Mouse (Mus musculus): ENCODE data around the gene Taf1c.

Taf1c gene

GRCm38 (mm10) chr8:119623744-119624143 is 18.7 kb upstream of the Taf1c start:
- DNase-seq (ENCODE audit: extremely low read depth, insufficient read length, low spot score) = no peak

- no peak for DNase-seq (ENCODE audit: extremely low read depth, insufficient read length, low spot score)
Observed at GRCm38 (mm10) chr8:119623061-119623460, 18.0 kb upstream of the Taf1c start.

- no peak for DNase-seq (ENCODE audit: extremely low read depth, insufficient read length, low spot score)
Observed at GRCm38 (mm10) chr8:119622555-119622954, 17.5 kb upstream of the Taf1c start.

GRCm38 (mm10) chr8:119620848-119621465 is 15.9 kb upstream of the Taf1c start:
- DNase-seq (ENCODE audit: extremely low read depth, insufficient read length, low spot score) = no peak

GRCm38 (mm10) chr8:119620116-119620840 is 15.3 kb upstream of the Taf1c start:
- DNase-seq (ENCODE audit: extremely low read depth, insufficient read length, low spot score) = no peak

GRCm38 (mm10) chr8:119618887-119619286 is 13.9 kb upstream of the Taf1c start:
- no peak for DNase-seq (ENCODE audit: extremely low read depth, insufficient read length, low spot score)

- DNase-seq (ENCODE audit: extremely low read depth, insufficient read length, low spot score) = no peak
Observed at GRCm38 (mm10) chr8:119617586-119617985, 12.6 kb upstream of the Taf1c start.

- no peak for DNase-seq (ENCODE audit: extremely low read depth, insufficient read length, low spot score)
Observed at GRCm38 (mm10) chr8:119616811-119617210, 11.8 kb upstream of the Taf1c start.

GRCm38 (mm10) chr8:119616358-119616757 is 11.3 kb upstream of the Taf1c start:
- DNase-seq (ENCODE audit: extremely low read depth, insufficient read length, low spot score) = no peak

- DNase-seq (ENCODE audit: extremely low read depth, insufficient read length, low spot score) = no peak
Observed at GRCm38 (mm10) chr8:119615096-119615495, 10.1 kb upstream of the Taf1c start.

GRCm38 (mm10) chr8:119612471-119612870 is 7.4 kb upstream of the Taf1c start, which contains the start of gene Adad2:
Gene Adad2, plus strand, starts transcription at chr8:119612747.
- no peak for DNase-seq (ENCODE audit: extremely low read depth, insufficient read length, low spot score)

GRCm38 (mm10) chr8:119606224-119606623 is 1.2 kb upstream of the Taf1c start:
- peak; percentile 38 for DNase-seq (ENCODE audit: extremely low read depth, insufficient read length, low spot score)

- no peak for DNase-seq (ENCODE audit: extremely low read depth, insufficient read length, low spot score)
Observed at GRCm38 (mm10) chr8:119604398-119604803, 621 bp downstream of the Taf1c start.

GRCm38 (mm10) chr8:119603771-119604170 is 1.3 kb downstream of the Taf1c start:
- no peak for DNase-seq (ENCODE audit: extremely low read depth, insufficient read length, low spot score)

- DNase-seq (ENCODE audit: extremely low read depth, insufficient read length, low spot score) = no peak
Observed at GRCm38 (mm10) chr8:119591456-119591855, 13.6 kb downstream of the Taf1c start.

GRCm38 (mm10) chr8:119590348-119590747 is 14.7 kb downstream of the Taf1c start:
- DNase-seq (ENCODE audit: extremely low read depth, insufficient read length, low spot score) = no peak

GRCm38 (mm10) chr8:119588844-119589243 is 16.2 kb downstream of the Taf1c start:
- peak; percentile 41 for DNase-seq (ENCODE audit: extremely low read depth, insufficient read length, low spot score)

- DNase-seq (ENCODE audit: extremely low read depth, insufficient read length, low spot score) = no peak
Observed at GRCm38 (mm10) chr8:119588321-119588720, 16.7 kb downstream of the Taf1c start.

GRCm38 (mm10) chr8:119585901-119586300 is 19.1 kb downstream of the Taf1c start:
- no peak for DNase-seq (ENCODE audit: extremely low read depth, insufficient read length, low spot score)

- no peak for DNase-seq (ENCODE audit: extremely low read depth, insufficient read length, low spot score)
Observed at GRCm38 (mm10) chr8:119580441-119581161, 24.4 kb downstream of the Taf1c start.

GRCm38 (mm10) chr8:119579096-119579495 is 25.9 kb downstream of the Taf1c start:
- no peak for DNase-seq (ENCODE audit: extremely low read depth, insufficient read length, low spot score)

GRCm38 (mm10) chr8:119575366-119575726 is 29.7 kb downstream of the Taf1c start:
- no peak for DNase-seq (ENCODE audit: extremely low read depth, insufficient read length, low spot score)
